Mouse (Mus musculus) thymus, postnatal 36 days (tissue): ENCODE results near the gene Stx19.
A peak's percentile ranks its signal among the peaks of the same experiment; 100 is the strongest.

Experiments used
- DNase-seq, 2 experiments: peaks; one replicate each; pipeline ENCODE4 v3.0.0; 2022; ENCODE audit warnings: mixed read lengths in 2 of 2

Gene Stx19

DNA sequence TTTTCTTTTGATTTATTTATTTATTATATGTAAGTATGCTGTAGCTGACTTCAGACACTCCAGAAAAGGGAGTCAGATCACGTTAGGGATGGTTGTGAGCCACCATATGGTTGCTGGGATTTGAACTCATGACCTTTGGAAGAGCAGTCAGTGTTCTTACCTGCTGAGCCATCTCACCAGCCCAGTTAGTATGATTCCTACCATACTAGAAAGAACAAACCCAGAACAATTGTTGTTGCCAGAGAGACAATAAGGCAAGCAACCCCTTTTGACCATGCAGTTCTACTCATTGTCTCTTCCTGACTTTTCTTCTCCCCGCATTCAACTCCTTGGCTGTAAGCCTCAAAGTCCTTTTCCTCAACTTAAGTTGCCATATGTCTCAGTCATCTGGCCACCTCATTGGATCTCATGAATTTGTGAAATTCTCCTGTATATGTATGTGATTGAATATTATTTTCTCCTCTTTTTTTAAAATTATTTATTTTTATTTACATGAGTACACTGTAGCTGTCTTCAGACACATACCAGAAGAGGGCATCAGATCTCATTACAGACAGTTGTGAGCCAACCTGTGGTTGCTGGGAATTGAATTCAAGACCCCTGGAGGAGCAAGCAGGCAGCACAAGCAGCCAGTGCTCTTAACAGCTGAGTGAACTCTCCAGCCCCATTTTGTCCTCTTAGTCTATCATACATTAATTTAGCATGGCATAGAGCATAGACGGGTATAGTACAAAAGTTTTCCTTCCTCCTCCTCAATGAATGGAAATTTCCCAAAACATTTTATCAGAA lies 38.2 kb downstream of the Stx19 start:
- no peak for DNase-seq

DNA sequence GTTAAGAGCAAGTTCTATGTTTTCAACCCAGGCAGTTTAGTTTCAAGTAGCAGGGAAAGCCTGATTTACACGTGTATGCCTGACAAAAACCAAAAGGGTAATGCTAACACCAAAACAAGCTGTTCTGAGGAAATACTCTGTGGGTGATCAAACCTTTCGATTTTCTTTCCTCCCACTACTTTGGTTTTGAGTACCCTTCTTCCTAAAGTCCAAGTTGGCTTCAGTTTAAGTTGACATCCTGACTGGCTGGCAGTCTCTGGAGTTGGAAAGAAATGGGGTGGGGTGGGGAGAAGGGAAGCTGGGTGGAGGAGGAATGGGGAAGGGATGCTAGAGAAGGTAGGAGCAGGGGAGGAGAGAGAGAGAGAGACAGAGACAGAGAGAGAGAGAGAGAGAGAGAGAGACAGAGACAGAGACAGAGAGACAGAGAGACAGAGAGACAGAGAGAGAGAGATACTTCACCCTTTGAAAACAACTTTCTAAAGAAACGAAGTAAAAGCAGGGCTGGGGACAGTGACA lies 39.2 kb downstream of the Stx19 start:
- DNase-seq, result no peak

DNA sequence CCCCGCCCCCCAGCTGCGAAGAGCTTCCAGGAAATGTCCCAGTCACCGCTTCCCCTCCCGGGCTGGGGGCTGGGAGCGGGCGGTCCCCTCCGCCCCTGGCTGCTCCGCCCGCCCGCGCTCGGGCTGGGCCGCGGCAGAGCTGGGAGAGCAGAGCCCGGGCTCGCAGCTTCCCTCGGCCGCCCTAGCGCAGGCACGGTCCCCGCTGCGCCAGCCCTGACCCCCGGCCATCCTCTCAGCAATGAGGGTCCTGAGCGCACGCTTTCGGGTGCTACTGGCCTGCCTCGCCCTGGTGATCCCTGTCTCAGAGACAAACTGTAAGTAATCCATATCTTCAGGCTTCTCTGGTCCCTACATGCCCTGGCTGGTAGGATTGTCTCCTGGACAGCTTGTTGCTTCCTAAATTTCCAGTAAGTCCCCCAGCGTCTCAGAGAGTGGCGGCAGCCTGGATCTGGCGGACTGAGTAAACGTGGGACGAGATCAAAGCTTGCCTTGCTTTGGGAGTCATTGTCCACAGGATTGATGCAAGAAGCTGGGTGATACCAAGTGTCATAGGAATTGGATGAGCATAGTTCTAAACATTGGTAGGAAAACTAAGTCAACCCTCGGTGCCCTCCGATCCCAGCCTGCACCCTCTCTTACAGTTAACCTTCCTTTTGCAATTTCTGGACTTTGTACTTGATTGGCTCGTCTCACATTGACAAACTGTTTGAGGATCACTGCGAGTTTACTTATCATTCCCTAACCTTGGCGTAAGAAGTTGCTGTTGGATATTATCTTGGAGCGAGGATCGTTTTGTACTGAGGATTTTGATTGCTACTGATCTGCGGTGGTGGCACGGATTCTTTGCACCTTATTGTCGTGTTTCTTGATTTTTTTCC lies 40.0 kb downstream of the Stx19 start, which contains the start of gene Pros1:
TSS of gene Pros1 (plus strand) at position 117 of the 878 bp plus-strand sequence.
- peak; percentile 43 to 49 for DNase-seq

DNA sequence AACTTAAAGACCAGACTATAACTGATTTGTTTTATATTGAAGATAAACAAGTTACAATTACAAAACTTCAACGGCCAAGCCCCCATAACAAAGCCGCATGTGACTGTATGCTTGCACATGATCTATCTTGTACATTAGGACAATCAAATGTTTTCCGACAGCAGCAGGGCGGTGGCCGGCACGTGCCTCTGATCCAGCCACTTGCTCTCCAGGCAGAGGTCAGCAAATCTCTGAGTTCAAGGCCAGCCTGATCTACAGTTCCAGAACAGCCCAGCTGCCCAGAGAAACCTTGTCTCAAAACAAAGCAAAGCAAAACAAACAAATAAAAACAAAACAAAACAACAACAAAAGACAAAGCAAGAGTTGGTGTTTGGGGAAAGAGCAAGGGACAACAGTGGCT lies 40.9 kb downstream of the Stx19 start:
- no peak for DNase-seq

DNA sequence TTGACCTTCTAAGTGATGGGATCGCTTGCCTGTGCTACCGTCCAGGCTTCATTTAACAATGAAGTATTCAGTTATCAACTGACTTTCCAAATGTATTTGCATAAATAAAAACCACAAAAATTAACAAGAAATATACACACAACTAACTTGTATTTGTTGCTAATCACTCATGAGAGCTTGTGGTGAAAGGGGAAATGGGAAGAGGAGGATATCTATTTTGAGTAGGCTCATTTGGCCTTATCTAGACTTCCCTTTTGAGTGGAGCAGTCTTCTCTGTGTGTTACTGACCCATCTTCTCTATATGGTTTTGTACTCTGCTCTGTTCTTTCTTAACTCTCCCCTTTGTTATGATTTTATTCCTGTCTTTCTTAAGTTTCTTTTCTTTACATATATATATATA lies 41.8 kb downstream of the Stx19 start:
- DNase-seq, result no peak

DNA sequence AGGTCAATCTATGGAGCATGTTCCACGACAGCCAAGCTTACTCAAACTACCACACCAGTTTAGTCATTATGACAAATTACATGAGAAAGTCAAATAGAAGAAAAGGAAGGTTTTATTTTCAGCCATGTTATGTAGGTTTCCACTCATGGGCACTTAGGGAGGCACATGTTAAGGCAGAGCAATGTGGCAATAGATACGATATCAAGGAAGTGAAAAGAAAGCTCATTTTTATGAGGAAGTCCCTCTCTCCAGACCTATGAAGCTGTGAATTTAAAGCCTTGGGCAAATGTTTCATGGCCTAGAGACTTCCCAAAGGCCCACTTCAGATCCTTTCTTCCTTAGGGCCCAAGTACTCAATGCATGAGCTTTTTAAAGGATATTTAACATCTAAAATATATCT lies 43.0 kb downstream of the Stx19 start:
- no peak for DNase-seq

DNA sequence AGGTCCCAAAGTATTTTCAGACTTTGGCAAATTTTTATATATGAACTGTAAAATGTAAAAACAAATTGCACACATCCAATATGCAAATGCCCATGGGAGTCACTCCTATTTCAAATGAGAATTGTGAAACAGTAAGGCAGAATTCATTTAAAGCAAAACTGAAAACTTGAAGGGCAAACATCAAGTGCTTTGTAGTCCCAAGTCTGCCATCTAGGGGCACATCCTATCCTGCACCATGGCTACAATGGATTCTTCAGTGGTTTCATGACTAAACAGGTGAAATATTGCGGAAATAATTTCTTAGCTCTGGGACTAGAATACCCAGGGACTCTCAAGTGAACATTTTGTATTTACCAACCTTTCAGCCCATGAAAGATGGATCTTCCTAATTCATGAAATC lies 43.5 kb downstream of the Stx19 start:
- no peak for DNase-seq

DNA sequence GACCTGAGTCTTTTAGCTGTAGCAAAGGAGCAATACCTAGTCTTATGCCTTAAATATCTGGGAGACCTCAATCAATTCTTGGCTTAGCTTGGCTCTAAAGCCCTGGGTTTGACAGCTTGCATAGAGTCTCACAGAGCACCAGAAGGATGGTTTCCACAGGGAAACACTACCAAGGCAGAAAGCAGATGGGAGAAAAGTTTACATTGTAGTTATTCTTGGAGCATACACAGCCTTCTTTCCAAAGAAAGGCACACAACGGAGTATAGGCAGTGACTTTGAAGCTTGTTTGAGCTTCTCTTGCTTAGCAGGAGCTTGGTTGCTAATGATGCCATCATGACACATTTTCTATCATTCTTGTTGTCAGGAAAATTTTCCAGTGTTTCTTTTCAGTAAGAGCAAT lies 45.7 kb downstream of the Stx19 start:
- no peak for DNase-seq

DNA sequence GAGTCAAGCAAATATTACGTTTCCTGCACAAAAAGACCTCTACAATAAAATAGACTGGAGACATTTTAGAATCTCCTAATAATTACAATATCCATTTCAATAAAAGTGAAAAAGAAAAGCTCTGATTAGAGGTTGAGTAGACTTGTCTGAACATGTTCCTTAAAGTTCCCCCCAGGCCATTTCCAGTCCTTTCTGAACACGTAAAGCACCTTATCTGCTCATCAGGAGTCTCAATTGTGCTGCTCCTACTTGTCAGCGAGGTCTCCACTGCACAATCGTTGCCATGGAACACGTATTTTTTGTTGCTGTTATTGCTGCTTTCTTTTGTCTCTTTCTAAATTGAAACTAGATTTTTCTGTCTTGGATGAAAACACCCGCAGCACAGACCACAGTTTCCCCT lies 47.0 kb downstream of the Stx19 start:
- no peak for DNase-seq

DNA sequence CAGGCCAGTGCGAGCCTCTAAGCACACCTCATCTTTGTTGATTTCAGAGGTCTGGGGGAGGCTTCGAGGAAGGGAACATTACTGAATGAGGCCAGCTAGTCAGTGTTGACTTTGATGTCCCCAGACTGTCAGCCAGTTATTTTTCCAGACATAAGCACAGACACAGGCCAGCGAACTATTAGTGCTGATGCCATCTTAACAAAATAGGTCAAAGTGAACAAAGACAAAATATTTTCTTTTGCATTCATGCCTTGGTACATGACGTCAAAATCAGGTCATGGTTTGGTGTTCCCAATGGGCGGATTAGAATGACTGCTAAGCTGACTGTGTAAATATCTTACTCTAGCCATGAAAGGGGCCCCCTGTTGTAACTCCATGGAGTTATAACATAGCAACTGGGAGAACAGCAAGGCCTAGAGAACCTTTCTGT lies 58.2 kb downstream of the Stx19 start:
- DNase-seq, result no peak

DNA sequence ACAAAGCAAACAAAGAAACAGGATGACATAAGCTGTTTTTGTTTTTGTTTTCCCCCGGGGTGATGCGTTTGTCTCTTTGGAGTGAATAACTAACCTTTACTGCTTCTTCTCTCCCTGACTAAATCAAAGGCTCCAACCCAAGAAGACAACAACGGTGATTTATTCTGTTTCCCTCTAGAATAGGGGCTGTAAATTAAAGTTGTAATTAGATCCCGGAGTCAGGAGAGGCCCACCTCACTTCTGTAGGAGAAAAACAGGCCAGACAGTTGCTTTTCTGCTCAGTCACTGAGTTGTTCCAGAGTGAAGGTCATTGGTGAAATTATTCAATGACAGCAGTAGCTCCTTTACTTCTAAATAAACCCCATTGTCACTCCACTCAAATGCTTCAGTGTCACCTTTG lies 58.7 kb downstream of the Stx19 start:
- no peak for DNase-seq
